Mouse (Mus musculus): ENCODE data around the gene Vtn. TPM values are rescaled to one million over a fixed set of nuclear protein-coding genes. Genes with fewer than 3 reads are reported as not detected.

Gene Vtn
- polyA plus RNA-seq (2012; rRNA removed) = 3.2 and 3.4 TPM in 2 replicates

GRCm38 (mm10) chr11:78499004-78499403 lies at the start of gene Vtn:
Gene Vtn (plus strand): TSS chr11:78499091.
- DNase-seq (ENCODE audit: low read depth, low spot score) = no peak

GRCm38 (mm10) chr11:78450337-78450736 lies 48.6 kb upstream of the Vtn start:
- no peak for DNase-seq (ENCODE audit: low read depth, low spot score)
- 57% methylated on average over 2 of the region's 2 CpGs for WGBS

More at GRCm38 (mm10) chr11:78499004-78499403, at the start of gene Vtn:
- WGBS = 46% methylated on average over 7 of the region's 7 CpGs

GRCm38 (mm10) chr11:78453675-78454074 lies 45.2 kb upstream of the Vtn start:
- no peak for DNase-seq (ENCODE audit: low read depth, low spot score)
- 32% methylated on average over 4 of the region's 4 CpGs for WGBS

GRCm38 (mm10) chr11:78454276-78454675 lies 44.6 kb upstream of the Vtn start:
- DNase-seq (ENCODE audit: low read depth, low spot score) = no peak
- WGBS = 65% methylated on average over 7 of the region's 7 CpGs

- WGBS = 11% methylated on average over 5 of the region's 5 CpGs
- DNase-seq (ENCODE audit: low read depth, low spot score) = no peak
These were observed 43.6 kb upstream of the Vtn start for GRCm38 (mm10) chr11:78455308-78455707.

- 72% methylated on average over 17 of the region's 17 CpGs for WGBS
- no peak for DNase-seq (ENCODE audit: low read depth, low spot score)
These were observed 40.2 kb upstream of the Vtn start for GRCm38 (mm10) chr11:78458740-78459139.

GRCm38 (mm10) chr11:78461894-78462293 lies 37.0 kb upstream of the Vtn start:
- WGBS = 81% methylated on average over 1 of the region's 1 CpGs
- DNase-seq (ENCODE audit: low read depth, low spot score) = no peak

GRCm38 (mm10) chr11:78462669-78463068 lies 36.2 kb upstream of the Vtn start:
- DNase-seq (ENCODE audit: low read depth, low spot score) = no peak
- WGBS = 40% methylated on average over 5 of the region's 5 CpGs

- DNase-seq (ENCODE audit: low read depth, low spot score) = no peak
- 27% methylated on average over 13 of the region's 13 CpGs for WGBS
These were observed 35.4 kb upstream of the Vtn start for GRCm38 (mm10) chr11:78463286-78464036.

GRCm38 (mm10) chr11:78465116-78465515 lies 33.8 kb upstream of the Vtn start:
- no peak for DNase-seq (ENCODE audit: low read depth, low spot score)
- 26% methylated on average over 9 of the region's 9 CpGs for WGBS

GRCm38 (mm10) chr11:78465568-78466180 lies 33.2 kb upstream of the Vtn start, which contains the start of gene Slc46a1:
Gene Slc46a1 (plus strand): TSS chr11:78465697.
- under 1% methylated on average over 41 of the region's 41 CpGs for WGBS
- DNase-seq (ENCODE audit: low read depth, low spot score) = peak; percentile 67

GRCm38 (mm10) chr11:78466242-78466912 lies 32.5 kb upstream of the Vtn start:
- DNase-seq (ENCODE audit: low read depth, low spot score) = no peak
- WGBS = 71% methylated on average over 23 of the region's 23 CpGs

GRCm38 (mm10) chr11:78467515-78467914 lies 31.4 kb upstream of the Vtn start:
- DNase-seq (ENCODE audit: low read depth, low spot score) = no peak
- WGBS = 87% methylated on average over 7 of the region's 7 CpGs

GRCm38 (mm10) chr11:78467932-78468331 lies 31.0 kb upstream of the Vtn start:
- WGBS = 60% methylated on average over 3 of the region's 3 CpGs
- no peak for DNase-seq (ENCODE audit: low read depth, low spot score)

- WGBS = 88% methylated on average over 10 of the region's 10 CpGs
- no peak for DNase-seq (ENCODE audit: low read depth, low spot score)
These were observed 27.4 kb upstream of the Vtn start for GRCm38 (mm10) chr11:78471326-78472103.

- DNase-seq (ENCODE audit: low read depth, low spot score) = no peak
- 70% methylated on average over 3 of the region's 3 CpGs for WGBS
These were observed 23.6 kb upstream of the Vtn start for GRCm38 (mm10) chr11:78475289-78475688.

- 43% methylated on average over 7 of the region's 7 CpGs for WGBS
- DNase-seq (ENCODE audit: low read depth, low spot score) = no peak
These were observed 15.3 kb upstream of the Vtn start for GRCm38 (mm10) chr11:78483639-78484038.

- WGBS = 1% methylated on average over 8 of the region's 8 CpGs
- DNase-seq (ENCODE audit: low read depth, low spot score) = no peak
These were observed 10.7 kb upstream of the Vtn start for GRCm38 (mm10) chr11:78488168-78488567.

- DNase-seq (ENCODE audit: low read depth, low spot score) = no peak
- WGBS = 8% methylated on average over 45 of the region's 48 CpGs
These were observed 8.1 kb upstream of the Vtn start for GRCm38 (mm10) chr11:78490781-78491241.

- no peak for DNase-seq (ENCODE audit: low read depth, low spot score)
- 8% methylated on average over 6 of the region's 6 CpGs for WGBS
These were observed 3.0 kb upstream of the Vtn start for GRCm38 (mm10) chr11:78495904-78496303.

Data from large intestine, adult 2 months (tissue).